Mouse (Mus musculus) cerebellum, adult 11 months (tissue): ENCODE measurements around the gene Krtap19-9b.

Experiments used
- DNase-seq: peaks from one replicate; pipeline ENCODE4 v3.0.0; 2022

Gene Krtap19-9b

DNA sequence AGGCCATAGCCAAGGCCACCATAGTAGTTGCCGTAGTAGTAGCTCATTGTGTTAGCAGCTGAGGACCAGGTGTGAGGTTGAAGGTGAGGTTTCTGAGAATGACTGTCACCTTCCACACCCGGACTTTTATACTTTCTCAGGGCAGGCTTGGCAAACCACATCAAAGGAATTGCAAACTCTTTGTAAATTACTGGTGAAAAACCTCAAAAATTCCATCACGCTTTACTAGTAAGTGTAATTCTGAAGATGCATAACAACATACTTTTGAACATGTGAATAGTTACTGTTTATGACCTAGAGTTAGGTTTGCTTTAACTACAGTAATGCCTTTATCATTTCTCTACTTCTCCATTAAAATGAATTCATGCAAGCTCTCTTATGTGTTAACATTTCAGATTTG is at the start of gene Krtap19-9b:
Gene Krtap19-9b (minus strand): TSS at position 101 of the 400 bp plus-strand sequence.
- DNase-seq: no peak

DNA sequence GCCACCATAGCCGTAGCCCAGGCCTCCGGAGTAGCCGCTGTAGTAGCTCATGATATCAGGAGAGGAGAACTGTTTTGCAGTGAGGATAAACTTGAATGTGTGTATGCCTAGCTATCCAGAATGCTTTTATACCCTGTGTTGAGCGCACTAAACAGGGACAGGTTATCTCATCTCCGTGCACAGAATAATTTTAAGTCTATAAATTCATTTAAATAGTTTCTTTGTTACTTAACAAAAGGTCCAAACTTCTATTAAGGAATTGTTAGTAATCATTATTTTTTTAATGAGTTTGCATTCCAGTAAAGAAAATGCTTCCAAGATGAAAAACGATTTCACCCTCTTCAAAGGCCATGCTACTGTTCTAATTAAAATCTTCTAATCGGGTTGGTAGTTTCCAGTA is 30.7 kb upstream of the Krtap19-9b start, which contains the start of gene Krtap16-3:
Gene Krtap16-3 (minus strand): TSS at position 101 of the 400 bp plus-strand sequence.
- no peak for DNase-seq

DNA sequence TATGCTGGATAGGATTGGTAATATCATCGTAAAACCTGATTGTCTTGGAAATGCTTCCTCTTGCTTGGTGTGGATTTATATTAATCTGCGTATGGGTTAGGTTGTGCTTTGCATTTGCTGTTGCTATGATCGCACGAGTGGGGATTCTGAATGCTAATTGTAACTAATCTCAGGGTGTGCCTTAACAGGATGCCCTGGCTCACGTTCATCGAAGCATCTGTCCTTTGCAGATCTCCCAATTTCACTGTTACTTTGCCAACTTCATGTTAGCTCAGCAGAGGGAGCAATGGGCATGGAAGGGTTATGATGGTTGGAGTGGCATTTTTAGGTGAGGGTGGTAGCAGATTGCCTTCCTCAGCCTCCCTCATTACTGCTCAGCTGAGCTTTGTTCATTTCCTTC is 9.0 kb upstream of the Krtap19-9b start:
- DNase-seq: no peak

DNA sequence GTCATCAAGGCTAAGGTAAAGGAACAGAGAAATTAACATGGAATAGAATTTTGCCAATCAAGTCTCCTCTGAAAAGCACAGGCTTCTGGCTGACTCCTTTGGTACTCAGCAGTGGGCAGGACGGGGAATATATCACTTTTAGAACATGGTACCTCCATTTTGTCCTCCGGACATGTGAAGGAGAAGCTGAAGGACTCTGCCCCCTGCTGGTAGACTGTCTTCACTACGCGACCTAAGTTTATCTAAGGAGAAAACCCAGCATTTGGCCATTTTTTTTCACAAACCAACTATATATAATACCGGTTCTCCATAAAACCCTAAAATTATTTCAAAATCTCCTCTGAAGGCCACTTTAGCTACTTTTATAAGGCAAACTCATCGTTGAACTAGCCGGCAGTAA is 6.2 kb upstream of the Krtap19-9b start:
- no peak for DNase-seq

DNA sequence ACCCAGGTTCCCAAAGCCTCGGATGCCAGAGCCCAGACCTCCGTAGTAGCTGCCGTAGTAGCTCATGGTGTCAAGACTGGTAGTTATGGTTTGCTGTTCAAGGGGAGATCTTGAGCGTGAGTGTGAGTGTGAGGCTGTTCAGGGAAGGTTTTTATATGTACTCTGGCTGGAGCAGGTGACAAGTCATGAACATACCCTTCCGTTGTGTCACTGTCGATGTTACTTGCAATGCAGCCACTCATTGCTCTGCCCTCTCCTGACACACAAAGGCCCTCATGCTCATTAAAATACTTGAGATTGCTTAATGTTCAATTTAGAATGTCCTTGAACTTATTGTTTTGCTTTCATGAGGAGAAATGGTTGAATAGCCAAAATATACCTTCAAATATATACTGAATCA is 35.7 kb downstream of the Krtap19-9b start, which contains the start of gene Krtap19-5:
Gene Krtap19-5 (minus strand): TSS at position 101 of the 400 bp plus-strand sequence.
- DNase-seq: no peak

DNA sequence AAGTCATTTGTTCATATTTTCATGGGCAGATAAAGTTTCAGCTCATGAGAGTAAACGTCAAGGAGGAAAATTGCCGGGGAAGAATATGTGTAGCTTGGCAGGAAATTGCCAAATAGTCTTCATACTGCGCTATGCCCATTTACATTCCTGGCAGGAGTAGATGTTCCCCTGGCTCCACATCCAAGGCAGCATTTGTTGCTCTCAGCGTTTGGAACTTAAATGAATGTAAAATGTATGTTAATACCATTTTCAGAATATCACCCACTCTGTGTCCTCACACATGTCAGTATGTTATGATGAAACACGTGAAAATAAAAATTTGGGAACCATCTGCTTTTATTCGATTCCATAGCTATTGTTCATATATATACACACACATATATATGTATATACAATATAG is 45.2 kb downstream of the Krtap19-9b start:
- no peak for DNase-seq

DNA sequence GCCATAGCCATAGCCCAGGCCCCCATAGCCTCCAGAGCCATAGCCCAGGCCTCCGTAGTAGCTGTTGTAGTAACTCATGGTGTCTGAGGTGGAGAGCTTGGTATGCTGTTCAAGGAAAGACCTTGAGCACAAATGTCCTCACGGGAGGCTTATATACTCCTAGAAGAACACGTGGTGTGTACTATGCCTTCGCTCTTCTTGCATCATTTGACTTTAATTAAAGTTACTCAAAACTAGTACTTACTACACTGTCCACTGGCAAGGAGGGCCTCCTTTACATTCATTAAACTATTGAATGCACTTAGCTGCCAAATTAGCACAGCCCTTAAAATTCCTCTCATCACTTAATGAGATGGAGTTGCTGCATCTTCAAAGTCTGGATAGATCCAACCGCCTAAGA is 47.1 kb downstream of the Krtap19-9b start, which contains the start of gene Krtap19-4:
Gene Krtap19-4 (minus strand): TSS at position 101 of the 400 bp plus-strand sequence.
- no peak for DNase-seq
